Mouse (Mus musculus): ENCODE measurements around the gene C1qtnf2.
A peak's percentile ranks its signal among the peaks of the same experiment; 100 is the strongest.

C1qtnf2 gene

DNA sequence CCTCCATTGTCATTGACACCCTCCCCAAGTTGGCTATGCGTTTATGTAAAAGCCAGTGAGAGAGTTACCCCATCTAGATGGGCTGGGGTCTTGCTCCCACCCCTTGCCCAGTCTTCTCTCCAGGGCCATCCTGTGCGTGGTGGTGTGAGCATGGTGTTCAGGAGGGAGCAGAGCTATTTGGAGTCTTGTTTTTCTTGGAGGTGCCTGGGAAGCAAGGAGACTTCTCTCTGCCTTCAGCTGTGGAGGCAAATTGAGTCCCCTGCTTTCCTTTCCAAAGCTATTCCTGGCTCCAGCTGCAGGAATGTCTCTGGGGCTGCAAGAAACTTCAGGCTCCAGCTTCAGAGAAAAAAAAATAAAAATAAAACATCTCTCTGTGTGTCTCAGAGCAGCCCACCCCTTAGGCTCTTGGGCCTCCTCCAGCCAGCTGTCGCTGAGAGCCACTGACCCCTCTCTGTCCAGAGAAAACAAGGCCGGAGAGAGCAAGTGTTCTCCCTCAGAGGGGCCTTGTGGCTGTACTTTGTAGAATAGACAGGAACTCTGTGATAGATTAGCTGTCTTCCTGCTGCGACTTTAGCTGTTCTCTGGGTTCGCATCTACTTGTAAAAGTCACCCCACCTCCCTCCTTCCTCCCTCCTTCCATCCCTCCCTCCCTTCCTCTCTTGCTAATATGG lies 9.2 kb downstream of the C1qtnf2 start:
- DNase-seq (ENCODE audit: low spot score): no peak

DNA sequence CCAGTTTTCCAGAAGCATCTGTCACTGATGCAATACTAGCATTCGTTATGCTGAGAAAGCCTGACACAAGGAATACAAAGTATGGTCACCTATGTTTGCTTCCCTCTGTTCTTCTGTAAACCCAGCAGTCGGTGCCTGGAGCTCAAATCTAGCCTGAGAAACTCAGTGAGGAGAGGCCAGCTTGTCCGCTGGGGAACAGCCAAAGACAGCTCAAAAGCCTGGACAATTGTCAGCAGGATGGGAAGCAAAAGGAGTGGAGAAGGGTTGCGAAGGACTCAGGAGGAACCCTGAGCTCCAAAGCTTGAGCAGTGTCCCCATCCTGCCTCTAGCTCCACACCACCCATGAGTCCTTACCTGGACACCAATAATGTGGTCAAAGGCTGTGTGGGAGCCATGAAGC lies 10.0 kb downstream of the C1qtnf2 start:
- no peak for DNase-seq (ENCODE audit: low spot score)

DNA sequence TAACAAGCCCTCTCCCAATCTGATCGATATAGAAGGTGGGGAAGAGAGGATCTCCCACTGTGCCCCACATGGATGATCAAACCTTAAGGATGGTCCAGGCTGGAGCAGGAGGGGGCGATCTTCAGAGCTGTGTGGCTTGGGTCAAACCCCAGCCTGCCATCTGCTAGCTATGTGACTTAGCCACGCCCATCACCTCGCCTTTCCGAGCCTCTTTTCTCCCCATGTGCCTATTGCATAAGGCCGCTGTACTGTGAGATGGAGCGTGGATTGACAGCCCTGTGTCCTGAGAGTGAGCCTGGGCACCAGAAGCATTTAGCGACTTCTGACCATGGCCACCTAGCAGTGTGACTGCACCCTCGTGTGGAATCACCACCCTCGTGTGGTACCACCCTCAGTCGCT lies 10.6 kb downstream of the C1qtnf2 start:
- no peak for DNase-seq (ENCODE audit: low spot score)

DNA sequence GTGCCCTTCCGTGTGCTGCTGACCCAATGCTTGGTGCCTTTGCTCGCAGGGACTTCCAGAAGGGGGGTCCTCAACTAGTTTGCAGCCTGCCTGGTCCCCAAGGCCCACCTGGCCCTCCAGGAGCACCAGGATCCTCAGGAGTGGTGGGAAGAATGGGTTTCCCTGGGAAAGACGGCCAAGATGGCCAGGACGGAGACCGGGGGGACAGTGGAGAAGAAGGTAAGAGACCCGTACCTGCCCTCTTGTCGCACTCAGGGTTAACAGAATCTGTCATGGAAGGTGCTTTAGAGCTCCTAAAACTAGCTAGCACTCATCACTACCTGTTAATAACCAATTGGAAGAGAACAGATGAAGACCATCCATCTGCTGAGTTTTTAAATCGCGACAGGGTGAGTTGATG lies 11.8 kb downstream of the C1qtnf2 start:
- DNase-seq (ENCODE audit: low spot score): no peak

DNA sequence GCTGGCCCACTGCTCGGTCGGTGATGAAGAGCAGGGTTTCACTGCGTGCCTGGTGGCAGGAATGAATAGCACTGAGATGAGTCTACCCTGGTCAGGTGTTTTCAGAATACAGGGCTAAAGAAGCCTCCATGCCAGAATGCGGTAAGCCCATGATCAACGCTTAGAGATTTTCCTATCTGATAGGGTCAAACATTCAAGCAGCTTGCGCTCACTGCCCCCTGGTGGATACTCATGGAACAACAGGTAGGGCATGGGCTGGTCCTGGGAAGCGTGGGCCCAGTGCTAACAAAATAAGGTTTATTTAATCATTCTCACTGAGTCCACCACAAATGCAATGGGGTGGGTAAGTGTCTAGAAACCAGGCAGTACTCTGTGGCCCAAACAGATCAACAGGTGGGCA lies 18.6 kb downstream of the C1qtnf2 start:
- DNase-seq (ENCODE audit: low spot score): peak; percentile 60

DNA sequence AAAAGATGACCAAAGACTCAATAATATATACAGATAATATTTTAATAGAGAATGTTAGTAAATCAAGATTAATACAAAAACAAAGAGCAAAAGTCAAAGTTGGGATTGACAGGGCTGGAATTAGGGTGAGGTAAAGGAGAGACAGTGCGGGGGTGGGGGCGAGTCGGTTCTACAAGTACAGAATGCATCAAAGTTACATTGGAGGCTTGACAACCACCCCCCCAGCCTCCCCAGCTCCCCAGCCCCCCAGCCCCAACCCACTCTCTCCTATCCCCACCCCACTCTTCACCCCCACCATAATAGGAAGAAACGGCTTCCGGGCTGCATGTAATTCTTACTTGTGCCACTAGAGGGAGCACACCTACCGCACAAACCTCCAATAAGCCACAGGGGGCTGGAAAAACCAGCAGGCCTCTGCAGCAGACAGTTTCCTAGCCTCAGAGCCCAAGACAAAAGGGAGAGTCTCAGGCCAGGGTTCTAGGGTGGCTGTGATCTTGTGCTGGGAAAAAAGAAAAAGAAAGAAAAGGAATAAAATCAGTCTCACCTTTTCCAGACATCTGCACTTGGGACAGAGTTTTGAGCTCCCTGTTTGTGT lies 19.8 kb downstream of the C1qtnf2 start:
- DNase-seq (ENCODE audit: low spot score): peak; percentile 51

DNA sequence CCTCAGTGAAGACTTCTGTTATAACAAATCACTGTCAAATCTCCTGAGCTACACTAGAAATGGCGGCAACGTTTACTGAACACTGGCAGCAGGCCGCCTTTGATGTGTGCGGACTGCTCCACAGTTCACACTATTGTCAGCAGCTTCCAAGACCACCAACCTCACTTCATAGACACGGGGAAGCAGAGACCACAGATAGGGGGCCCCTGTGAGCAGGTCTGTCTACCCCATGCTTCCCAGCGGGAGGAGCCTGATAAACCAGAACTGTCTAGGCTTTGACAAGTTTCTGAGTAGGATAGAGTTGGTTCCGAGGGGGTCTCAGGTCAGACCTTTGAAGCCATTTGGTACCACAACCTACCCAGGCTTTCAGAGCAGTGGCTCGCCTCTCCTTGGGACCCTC lies 21.0 kb downstream of the C1qtnf2 start:
- DNase-seq (ENCODE audit: low spot score): no peak

DNA sequence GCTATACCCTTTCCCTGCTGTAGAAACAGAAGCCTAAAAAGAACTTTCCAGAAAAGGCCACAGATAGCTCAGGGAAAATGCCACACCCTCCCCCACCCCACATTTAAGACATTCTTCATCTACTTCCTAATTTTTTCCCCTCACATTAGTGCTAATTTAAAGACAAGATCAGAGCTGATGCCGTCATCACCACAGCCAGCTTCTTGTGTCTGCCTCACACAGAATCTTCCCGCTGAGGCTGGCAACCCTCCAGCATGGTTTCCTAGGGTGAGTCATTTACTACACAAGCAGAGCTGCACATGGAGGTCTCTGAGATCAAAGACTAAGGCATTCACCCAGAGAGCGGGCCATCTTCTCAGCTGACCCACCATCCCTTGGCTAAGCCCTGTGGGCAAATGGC lies 21.5 kb downstream of the C1qtnf2 start:
- no peak for DNase-seq (ENCODE audit: low spot score)

DNA sequence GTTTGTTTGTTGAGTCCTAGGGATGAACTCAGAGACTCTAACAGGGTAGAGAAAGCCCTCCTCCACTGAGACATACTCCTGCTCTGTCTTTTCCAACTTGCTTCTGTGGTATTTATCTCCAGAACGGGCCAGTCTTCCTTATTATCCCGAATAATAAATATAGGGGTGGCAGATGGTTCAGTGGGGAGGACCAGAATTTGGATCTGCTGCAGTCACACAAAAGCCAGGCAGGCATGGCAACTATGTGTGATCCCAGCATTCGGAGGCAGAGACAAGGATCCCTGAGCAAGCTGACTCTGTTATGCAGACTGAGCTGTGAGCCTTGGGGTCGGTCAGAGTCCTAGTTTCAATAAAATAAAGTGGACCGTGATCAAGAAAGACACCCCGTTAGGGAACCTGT lies 27.2 kb downstream of the C1qtnf2 start:
- DNase-seq (ENCODE audit: low spot score): no peak

DNA sequence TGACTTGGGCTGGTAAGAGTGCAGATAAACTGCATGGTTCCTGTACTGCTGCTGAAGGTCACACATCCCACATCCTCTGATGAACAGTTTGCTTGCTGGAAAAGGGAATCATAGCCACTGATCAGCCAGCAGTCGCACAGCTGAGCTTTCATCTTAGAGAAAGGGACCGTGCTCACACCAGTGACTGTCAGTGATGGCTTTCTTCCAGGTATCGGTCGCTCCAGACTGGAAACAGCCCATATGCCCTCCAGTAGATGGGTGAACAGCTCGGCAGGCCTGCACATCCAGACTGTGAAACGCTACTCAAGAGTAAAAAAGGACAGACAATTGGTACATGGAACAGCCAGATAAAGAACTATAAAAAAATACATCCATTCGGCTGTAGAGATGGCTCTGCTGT lies 31.1 kb downstream of the C1qtnf2 start:
- DNase-seq (ENCODE audit: low spot score): no peak

DNA sequence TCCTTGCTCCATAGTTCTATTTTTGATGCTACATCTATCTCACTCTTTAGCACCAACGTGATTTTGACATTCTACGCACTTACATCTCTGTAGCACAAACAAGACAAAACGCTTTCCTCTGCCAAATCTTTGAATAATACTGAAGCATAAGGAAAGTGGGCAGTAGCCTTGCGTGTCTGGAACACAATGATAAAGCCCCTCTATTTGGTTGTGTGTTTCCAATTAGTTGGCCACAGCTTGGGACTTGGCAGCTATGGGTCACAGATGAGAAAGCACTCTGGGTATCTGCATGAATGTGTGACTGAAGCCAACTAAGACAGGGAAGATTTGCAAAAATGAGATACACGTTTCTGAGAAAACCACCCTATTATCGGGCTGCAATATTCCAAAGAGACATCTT lies 33.9 kb downstream of the C1qtnf2 start:
- DNase-seq (ENCODE audit: low spot score): no peak

DNA sequence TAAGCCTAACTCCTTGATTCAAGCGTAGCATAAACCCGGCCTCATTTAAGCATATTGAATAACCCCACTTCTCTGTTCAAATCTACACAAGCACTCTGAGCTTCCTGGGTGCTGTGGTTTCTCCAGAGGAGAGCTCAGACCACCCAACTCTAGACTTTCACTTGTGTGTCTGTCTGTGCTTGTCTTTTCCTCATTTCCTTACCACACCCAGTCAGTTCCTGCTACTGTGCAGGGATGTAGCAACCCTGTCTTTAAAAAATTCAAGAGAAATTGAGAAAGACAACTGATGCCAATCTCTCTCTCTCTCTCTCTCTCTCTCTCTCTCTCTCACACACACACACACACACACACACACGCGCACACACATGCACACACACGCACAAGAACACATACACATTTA lies 35.8 kb downstream of the C1qtnf2 start:
- no peak for DNase-seq (ENCODE audit: low spot score)

DNA sequence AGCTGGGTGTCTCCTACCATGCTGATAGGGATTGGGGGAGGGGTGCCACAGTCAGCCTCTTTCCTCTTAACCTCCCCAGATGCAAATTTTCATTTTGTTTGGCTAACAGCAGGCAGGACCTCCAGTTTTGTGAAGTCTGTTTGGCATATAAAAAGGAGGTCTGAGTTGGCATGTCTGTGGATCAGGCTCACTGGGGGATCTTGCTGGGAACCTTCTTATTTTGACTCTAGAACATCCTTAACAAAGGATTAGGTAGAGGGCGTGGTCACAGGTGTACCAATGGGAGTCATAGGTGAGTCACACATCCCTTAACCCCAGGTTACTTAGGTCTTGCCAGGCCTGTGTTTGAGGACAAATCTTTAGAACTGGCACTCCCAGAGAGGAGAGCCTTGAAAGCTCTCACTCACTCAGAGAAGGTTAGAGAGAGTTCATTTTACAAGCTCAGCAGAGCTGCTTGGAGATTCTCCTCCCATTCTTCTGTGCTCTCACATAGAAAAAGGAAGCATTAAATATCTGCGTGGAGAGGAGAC lies 38.6 kb downstream of the C1qtnf2 start:
- DNase-seq (ENCODE audit: low spot score): no peak

DNA sequence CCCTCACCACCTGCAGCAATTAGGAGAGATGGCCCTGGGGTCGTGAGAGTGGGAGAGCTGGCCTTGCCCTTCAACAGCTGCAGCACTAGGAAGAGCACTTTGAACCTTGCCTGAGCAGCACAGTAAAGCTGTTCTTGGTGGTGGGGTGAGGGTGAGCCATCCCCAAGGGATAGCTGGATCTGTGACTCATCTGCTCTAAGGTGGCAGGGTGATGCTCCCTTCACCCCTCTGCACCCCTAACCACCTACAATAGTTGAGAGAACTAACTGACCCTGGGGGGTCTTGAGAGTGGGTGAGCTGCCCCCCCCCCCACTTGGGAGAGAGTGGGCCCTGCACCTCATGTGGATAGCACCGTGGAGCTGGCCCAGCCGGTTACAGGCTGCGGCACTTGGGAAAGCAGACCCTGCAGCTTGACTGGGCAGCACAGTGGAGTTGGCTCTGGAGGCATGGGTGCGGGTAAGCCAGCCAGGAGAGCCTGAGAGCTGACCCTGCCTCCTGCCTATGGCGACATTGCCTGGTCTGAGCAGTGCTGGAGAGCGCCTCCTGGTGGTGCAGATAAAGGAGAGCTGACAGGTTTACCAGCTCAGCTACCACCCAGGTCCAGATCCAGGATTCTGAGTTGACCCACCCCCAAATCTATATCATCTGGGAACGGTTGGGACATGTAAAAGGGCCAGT lies 42.4 kb downstream of the C1qtnf2 start:
- DNase-seq (ENCODE audit: low spot score): no peak

DNA sequence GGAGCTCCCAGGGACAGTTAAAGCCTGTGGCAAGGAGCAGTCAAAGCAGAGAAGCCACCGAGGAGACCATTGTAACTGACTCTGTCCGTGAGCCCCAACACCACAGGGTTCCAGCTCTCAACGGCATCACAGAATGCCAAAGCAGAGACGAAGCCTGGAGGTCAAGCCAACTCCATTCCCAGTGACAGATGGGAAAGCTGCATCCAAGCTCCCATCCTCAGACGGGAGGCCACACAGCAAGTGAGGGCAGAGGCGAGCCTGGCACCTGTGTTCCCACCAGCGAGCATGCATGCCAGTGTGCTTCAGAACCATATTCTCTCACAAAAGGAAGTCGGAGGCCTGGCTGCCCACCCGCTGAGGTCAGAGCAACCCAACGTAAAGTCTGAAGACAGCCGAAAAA lies 43.6 kb downstream of the C1qtnf2 start:
- DNase-seq (ENCODE audit: low spot score): no peak

DNA sequence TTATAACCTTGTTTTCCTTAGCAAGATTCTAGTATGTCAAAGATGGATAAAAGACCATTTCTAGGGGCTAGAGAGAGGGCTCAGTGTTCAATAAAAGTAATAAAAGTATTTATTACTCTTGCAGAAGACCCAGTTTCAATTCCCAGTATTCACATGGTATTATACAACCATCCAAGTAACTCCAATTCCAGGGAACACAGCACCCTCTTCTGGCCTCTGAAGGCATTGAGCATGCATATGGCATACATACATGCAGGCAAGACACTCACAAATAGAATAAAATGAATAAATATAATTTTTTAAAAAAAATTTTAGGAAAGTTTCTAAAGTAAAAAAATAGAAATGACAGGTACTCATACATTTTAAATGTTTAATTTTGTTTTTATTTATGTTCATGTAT lies 44.0 kb downstream of the C1qtnf2 start:
- DNase-seq (ENCODE audit: low spot score): no peak

DNA sequence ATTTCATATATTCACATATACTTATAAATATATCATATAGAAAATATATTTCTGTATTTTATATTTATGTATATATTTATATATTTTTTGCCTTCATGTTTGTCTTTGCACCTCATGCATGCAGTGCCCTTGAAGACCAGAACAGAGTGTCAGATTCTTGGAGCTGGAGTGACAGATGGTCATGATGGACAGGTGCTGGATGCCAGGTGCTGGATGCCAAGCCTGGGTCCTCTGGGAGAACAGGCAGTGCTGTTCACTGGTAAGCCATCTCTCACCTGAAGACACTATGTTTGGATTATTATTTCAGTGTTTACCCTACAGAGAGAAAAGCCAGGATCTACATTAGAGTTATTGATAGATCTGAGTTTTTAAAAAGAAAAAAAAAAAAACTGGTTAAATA lies 44.7 kb downstream of the C1qtnf2 start:
- DNase-seq (ENCODE audit: low spot score): no peak

DNA sequence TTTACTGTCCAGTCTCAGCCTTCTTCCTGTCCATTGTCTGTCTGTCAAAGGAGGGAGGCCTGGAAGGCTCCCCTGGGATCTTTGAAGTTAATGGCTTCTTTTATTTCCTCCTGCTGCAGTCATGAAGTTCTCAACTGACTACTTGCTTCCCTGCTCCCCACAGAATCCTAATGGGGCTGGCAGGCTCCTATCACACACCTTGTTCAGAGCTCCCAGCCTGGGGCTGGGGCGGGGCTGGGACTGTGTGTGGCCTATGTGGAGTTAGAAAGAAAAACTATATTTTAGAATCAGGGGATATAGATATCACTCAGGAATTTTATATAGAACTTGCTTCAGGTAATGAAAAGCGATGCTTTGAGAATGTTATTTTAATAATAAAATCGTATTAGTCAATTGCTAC lies 46.4 kb downstream of the C1qtnf2 start:
- DNase-seq (ENCODE audit: low spot score): no peak

DNA sequence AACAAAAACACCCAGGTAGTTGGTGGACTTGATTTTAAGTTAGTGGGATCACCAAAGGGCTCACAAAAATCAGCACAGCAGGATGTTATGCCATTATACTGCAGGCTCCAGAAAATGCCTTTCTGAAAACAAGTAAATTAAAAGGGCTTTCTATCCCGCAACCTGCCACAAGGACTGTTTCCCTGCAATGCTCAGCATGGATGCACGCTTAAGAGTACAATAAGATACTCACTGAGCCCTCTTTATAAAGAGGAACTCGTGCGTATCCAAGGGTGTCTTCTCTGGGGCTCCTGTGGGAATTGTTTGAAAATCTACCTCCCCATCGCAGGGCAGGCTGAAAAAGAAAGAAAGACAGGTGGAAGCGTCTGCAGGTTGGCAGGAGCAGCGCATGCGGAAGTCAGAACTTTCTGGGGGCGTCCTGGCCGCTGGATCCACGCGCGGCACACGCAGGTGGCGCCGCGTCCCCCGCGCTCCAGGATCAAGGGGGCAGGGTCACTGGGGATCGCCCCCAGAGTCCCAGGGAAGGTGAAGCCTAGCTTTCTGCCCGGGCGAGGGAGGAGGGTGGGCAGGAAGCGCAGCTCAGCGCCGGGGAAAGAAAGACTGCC lies 54.1 kb downstream of the C1qtnf2 start:
- DNase-seq (ENCODE audit: low spot score): no peak

DNA sequence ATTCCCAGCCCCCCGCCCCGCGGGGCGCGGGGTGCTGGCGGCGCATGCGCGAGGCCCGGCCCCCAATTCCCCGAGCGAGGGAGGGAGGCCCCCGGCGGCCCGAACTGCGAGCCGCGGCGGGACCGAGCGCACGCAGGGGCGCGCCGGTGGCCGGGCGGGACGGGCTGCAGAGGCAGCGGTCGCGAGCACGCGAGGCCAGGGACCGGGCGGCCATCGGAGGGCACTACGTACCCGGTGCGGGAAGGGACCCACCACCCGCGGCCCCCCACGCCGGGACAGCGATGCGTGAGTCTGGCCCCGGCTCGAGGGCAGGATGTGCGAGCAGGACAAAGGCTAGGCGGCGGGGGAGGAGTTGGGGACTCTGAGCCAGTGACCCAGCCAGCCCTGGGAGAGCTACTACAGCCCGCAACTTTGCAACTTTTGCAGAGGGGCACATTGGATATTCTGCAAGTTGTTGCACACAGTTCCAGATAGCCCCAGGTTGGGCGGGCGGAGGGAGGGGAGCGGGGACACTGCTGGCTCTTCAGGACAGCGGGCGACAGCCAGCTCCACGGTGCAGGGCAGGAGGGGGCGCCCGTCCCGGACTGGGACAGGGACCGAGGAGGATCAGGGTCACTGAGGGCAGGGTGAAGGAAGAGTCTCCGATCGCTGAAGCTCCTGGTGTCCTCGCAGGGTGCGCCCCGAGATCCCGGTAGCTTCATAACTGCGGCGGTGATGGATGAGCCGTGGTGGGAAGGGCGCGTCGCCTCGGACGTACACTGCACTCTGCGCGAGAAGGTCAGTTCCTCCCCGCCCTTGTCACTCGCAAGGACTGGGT lies 54.8 kb downstream of the C1qtnf2 start, which contains the start of gene Ccnjl:
Gene Ccnjl (plus strand): TSS at position 102 of the 817 bp plus-strand sequence.
- no peak for DNase-seq (ENCODE audit: low spot score)

DNA sequence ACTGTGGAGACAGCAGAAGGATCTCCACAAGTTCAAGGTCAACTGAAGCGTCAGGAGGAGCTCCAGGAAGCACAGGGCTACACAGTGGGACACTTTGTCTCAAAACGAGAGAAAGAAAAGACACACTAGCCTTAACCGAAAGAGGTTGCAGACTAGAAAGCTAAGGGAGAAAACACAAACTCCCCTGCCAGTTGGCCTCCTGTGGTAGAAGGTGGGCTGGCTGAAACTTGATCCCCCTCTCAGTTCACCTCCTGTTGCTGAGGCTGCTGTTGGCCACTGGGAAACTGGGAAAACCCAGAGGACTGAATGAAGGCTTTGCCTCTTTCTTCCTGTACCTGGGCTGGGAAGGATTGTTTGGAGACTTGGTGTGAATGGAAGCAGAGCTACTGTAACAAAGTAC lies 56.0 kb downstream of the C1qtnf2 start:
- DNase-seq (ENCODE audit: low spot score): no peak

DNA sequence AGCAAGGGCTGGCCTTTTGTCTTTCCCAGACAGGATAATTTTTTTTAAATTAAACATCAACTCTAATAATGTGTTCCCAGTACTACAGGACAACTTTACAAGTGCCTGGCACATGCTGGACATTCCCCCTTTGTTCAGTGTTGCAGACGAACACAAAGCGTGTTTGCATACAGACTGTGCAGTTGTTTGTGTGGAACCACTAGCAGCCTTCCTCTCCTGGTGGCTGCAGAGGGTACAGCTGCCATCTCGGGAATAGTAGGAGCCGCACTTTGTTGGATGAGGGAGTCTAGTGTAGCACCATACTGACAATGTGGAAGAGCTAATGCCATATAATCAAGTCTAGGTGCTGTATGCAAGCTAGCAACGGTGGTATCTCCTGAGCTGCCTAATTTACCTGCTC lies 57.5 kb downstream of the C1qtnf2 start:
- no peak for DNase-seq (ENCODE audit: low spot score)

Measured in c-Kit-positive CD71-positive TER-119-positive erythroid progenitor cells, embryonic 14.5 days (primary cell).